Mouse (Mus musculus) midbrain, postnatal 0 days (tissue): ENCODE data around the gene Kcnq1. TPM values are rescaled to one million over a fixed set of nuclear protein-coding genes. Genes with fewer than 3 reads are reported as not detected.

Source experiments
- ATAC-seq: fragments of 200-750 bp; cut with Nextera tagmentation; 2 replicates; pipeline ENCODE4 v1.8.0; 2017; ENCODE audit warnings: moderate number of reproducible peaks, mild to moderate bottlenecking, moderate TSS enrichment, moderate library complexity; ENCODE audit not compliant: low FRiP score
- DNase-seq: peaks from one replicate; pipeline ENCODE4 v3.0.0-alpha.2; 2015; ENCODE audit warnings: low spot score
- H3K27ac ChIP-seq: fragments of 300-500 bp; sonication (generic); 2 replicates; pipeline ENCODE4 v1.5.1; 2014; ENCODE audit warnings: low read depth, mild to moderate bottlenecking, low read length, mixed read lengths
- H3K27me3 ChIP-seq: fragments of 300-500 bp; sonication (generic); 2 replicates; pipeline ENCODE4 v1.6.1; 2014; ENCODE audit warnings: low read length, control low read depth, mixed read lengths; ENCODE audit not compliant: insufficient read depth
- H3K36me3 ChIP-seq: fragments of 300-500 bp; sonication (generic); 2 replicates; pipeline ENCODE4 v1.6.1; 2014; ENCODE audit warnings: low read length, control low read depth, mixed read lengths; ENCODE audit not compliant: insufficient read depth
- H3K4me1 ChIP-seq: fragments of 300-500 bp; sonication (generic); 2 replicates; pipeline ENCODE4 v1.6.1; 2014; ENCODE audit warnings: mild to moderate bottlenecking, control low read depth, antibody characterized with exemption, low read length, mixed read lengths; ENCODE audit not compliant: insufficient read depth
- H3K4me2 ChIP-seq: fragments of 300-500 bp; sonication (generic); 2 replicates; pipeline ENCODE4 v1.6.1; 2014; ENCODE audit warnings: low read depth, mild to moderate bottlenecking, low read length, mixed read lengths; ENCODE audit not compliant: poor library complexity, severe bottlenecking
- H3K4me3 ChIP-seq: fragments of 300-500 bp; sonication (generic); 2 replicates; pipeline ENCODE4 v1.5.1; 2014; ENCODE audit warnings: low read depth, mild to moderate bottlenecking, low read length, moderate library complexity
- H3K9ac ChIP-seq: fragments of 300-500 bp; sonication (generic); replicated peaks from 2 replicates; pipeline ENCODE4 v1.6.1; 2014; ENCODE audit warnings: mild to moderate bottlenecking, low read length, moderate library complexity, mixed read lengths; ENCODE audit not compliant: poor library complexity, severe bottlenecking
- H3K9me3 ChIP-seq: fragments of 300-500 bp; sonication (generic); 2 replicates; pipeline ENCODE4 v1.6.1; 2016; ENCODE audit warnings: low read length, control low read depth
- CTCF ChIP-seq: IDR thresholded peaks from 2 replicates; pipeline ENCODE4 v1.5.1; 2016; ENCODE audit warnings: antibody characterized with exemption, mild to moderate bottlenecking
- WGBS: fragments of 180-500 bp; shearing (Covaris S2); extraction: QIAGEN DNeasy Blood & Tissue Kit; methylation state at CpG from one replicate; pipeline ENCODE4 v1.1.7; 2014; 5-methylcytosine and 5-hydroxymethylcytosine counted together
- polyA plus RNA-seq: library from polyadenylated mRNA; unstranded; fragments of >200 nt; fragmentation: Nextera tagmentation; extraction: Ambion mirVana; gene quantifications from 2 replicates; pipeline ENCODE4 v1.2.1, GENCODE M21; 2015
- total RNA-seq: library from RNA; depleted of rRNA; stranded (reverse); fragments of >200 nt; gene quantifications from 2 replicates; pipeline ENCODE4 v1.2.3, GENCODE M21; 2014

Gene Kcnq1
- total and polyA plus RNA-seq, 2 experiments from 2014 or later = 0.44 to 1.2 TPM

- Histone ChIP-seq H3K36me3 (no peaks in the 10 kb centered on the region), H3K4me2 (no peak overlapping the region), H3K27me3 (no peaks in the 10 kb centered on the region), H3K27ac (no peak overlapping the region), H3K4me1 (no peaks in the 10 kb centered on the region), H3K4me3 (no peak overlapping the region), H3K9ac (no peak overlapping the region), H3K9me3 (no peaks in the 10 kb centered on the region)
- ATAC-seq (no peak), DNase-seq (no peak)
- 85% methylated on average over 5 of the region's 5 CpGs for WGBS
- TF ChIP-seq CTCF = no peak
Observed at GRCm38 (mm10) chr7:143116521-143116920, 10.4 kb downstream of the Kcnq1 start.

- H3K27me3 ChIP-seq = no peaks in the 10 kb centered on the region
- no peak overlapping the region for H3K27ac ChIP-seq
- H3K4me3 ChIP-seq = no peak overlapping the region
- no peaks in the 10 kb centered on the region for H3K36me3 ChIP-seq
- H3K9me3 ChIP-seq = no peaks in the 10 kb centered on the region
- no peak for ATAC-seq
- no peak overlapping the region for H3K4me2 ChIP-seq
- no peak for TF ChIP-seq CTCF
- no peak overlapping the region for H3K9ac ChIP-seq
- WGBS = 13% methylated on average over 1 of the region's 1 CpGs
- no peaks in the 10 kb centered on the region for H3K4me1 ChIP-seq
- no peak for DNase-seq
Observed at GRCm38 (mm10) chr7:143119407-143119806, 13.2 kb downstream of the Kcnq1 start.

- Histone ChIP-seq H3K27me3 (no peaks in the 10 kb centered on the region), H3K4me2 (no peak overlapping the region), H3K36me3 (no peaks in the 10 kb centered on the region), H3K9me3 (no peaks in the 10 kb centered on the region), H3K9ac (no peak overlapping the region), H3K4me1 (no peaks in the 10 kb centered on the region), H3K4me3 (no peak overlapping the region), H3K27ac (no peak overlapping the region)
- WGBS = 83% methylated on average over 3 of the region's 3 CpGs
- DNase-seq = no peak
- no peak for ATAC-seq
- no peak for TF ChIP-seq CTCF
Observed at GRCm38 (mm10) chr7:143119826-143120225, 13.7 kb downstream of the Kcnq1 start.

GRCm38 (mm10) chr7:143122191-143122590 lies 16.0 kb downstream of the Kcnq1 start:
- H3K9ac ChIP-seq = no peak overlapping the region
- H3K4me1 ChIP-seq = no peaks in the 10 kb centered on the region
- no peak overlapping the region for H3K4me3 ChIP-seq
- H3K27ac ChIP-seq = no peak overlapping the region
- no peaks in the 10 kb centered on the region for H3K36me3 ChIP-seq
- no peak for ATAC-seq
- TF ChIP-seq CTCF = no peak
- no peak overlapping the region for H3K4me2 ChIP-seq
- 79% methylated on average over 5 of the region's 5 CpGs for WGBS
- H3K27me3 ChIP-seq = no peaks in the 10 kb centered on the region
- H3K9me3 ChIP-seq = no peaks in the 10 kb centered on the region
- DNase-seq = no peak

- no peaks in the 10 kb centered on the region for H3K9me3 ChIP-seq
- H3K27me3 ChIP-seq = no peaks in the 10 kb centered on the region
- no peaks in the 10 kb centered on the region for H3K36me3 ChIP-seq
- TF ChIP-seq CTCF = no peak
- no peak for ATAC-seq
- no peak overlapping the region for H3K4me2 ChIP-seq
- H3K27ac ChIP-seq = no peak overlapping the region
- no peak overlapping the region for H3K9ac ChIP-seq
- peak; percentile 67 for DNase-seq
- 15% methylated on average over 6 of the region's 6 CpGs for WGBS
- H3K4me3 ChIP-seq = no peak overlapping the region
- H3K4me1 ChIP-seq = no peaks in the 10 kb centered on the region
Observed at GRCm38 (mm10) chr7:143123876-143124669, 17.9 kb downstream of the Kcnq1 start.

DNA sequence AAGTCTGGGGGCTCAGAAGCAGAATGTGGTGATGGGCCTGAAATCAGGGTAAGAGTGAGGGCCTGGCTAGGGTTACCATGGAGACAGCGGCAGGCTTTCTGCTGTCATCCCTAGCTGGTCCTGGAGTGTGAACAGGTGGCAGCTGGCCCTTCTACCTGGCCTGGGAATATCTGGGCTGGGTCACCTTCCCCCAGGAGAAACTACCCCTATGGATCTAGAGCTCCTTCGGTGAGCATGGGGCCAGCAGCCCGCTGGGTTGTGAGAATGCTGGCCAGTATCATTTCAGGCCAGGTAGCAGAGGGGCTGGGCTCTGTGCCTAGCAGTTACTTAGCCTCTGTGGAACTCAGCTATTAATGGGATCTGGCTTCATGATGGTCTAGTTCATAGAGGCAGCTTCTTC lies 18.7 kb downstream of the Kcnq1 start:
- no peaks in the 10 kb centered on the region for H3K36me3 ChIP-seq
- H3K4me3 ChIP-seq = no peak overlapping the region
- TF ChIP-seq CTCF = no peak
- no peaks in the 10 kb centered on the region for H3K27me3 ChIP-seq
- ATAC-seq (no peak), DNase-seq (no peak)
- H3K27ac ChIP-seq = no peak overlapping the region
- H3K4me1 ChIP-seq = no peaks in the 10 kb centered on the region
- no peak overlapping the region for H3K4me2 ChIP-seq
- WGBS = 80% methylated on average over 3 of the region's 3 CpGs
- H3K9me3 ChIP-seq = no peaks in the 10 kb centered on the region
- no peak overlapping the region for H3K9ac ChIP-seq
